Mouse (Mus musculus): ENCODE results near the gene Anapc4. TPM values are rescaled to one million over a fixed set of nuclear protein-coding genes. Genes with fewer than 3 reads are reported as not detected.

Anapc4 gene
- total and polyA plus RNA-seq, 3 experiments: 66.4 to 87.0 (median 85.6) TPM

- DNase-seq (ENCODE audit: extremely low read depth): no peak
- Histone ChIP-seq H3K4me2 (ENCODE audit: insufficient read depth, low read depth, poor library complexity, severe bottlenecking) (no peak overlapping the region), H3K79me2 (replicated peaks; ENCODE audit: control insufficient read depth, extremely low read depth, insufficient read depth, poor library complexity, severe bottlenecking) (no peaks in the 10 kb centered on the region), H3K9ac (ENCODE audit: insufficient read depth, low read depth) (no peak overlapping the region), H3K36me3 (replicated peaks in 1 of 2; ENCODE audit: control insufficient read depth in 1 of 2, insufficient read depth in 1 of 2, low read length in 1 of 2) (peaks cover 43 to 86% of the 10 kb centered on the region in 2 experiments), H3K9me3 (replicated peaks; ENCODE audit: low read length) (no peaks in the 10 kb centered on the region), H3K27me3 (replicated peaks) (no peaks in the 10 kb centered on the region), H3K27ac (ENCODE audit: insufficient read depth, low read depth) (no peak overlapping the region), H3K4me1 (ENCODE audit: control insufficient read depth in 1 of 2, insufficient read depth in 2 of 2) (no peaks in the 10 kb centered on the region), H3K4me3 (replicated peaks in 1 of 3; ENCODE audit: low read depth in 2 of 3, low read length in 2 of 3, poor library complexity in 1 of 3) (no peak overlapping the region)
- dilution Hi-C loops (cut with MboI; ENCODE audit: extremely low pct_ligation_motif_present, extremely low pct_unique_long_range_greater_than_20kb, low sequenced_read_pairs) (no loop called here), in situ Hi-C loops (cut with MboI; ENCODE audit: low pct_ligation_motif_present, low pct_unique_long_range_greater_than_20kb, low sequenced_read_pairs) (loop anchor here (10.0 kb wide), 1 partner anchor 258 kb away; no protein-coding TSS in a partner anchor)
- TF ChIP-seq E2F4 (IDR thresholded peaks at IDR 0.05; ENCODE audit: insufficient replicate concordance, low read depth, low read length) (no peak), SMC3 (IDR thresholded peaks at IDR 0.05; ENCODE audit: low read depth, low read length) (no peak), MEF2A (IDR thresholded peaks at IDR 0.05; ENCODE audit: borderline replicate concordance, low read depth, low read length) (no peak), MXI1 (IDR thresholded peaks at IDR 0.05; ENCODE audit: low read depth, low read length) (no peak), BHLHE40 (IDR thresholded peaks at IDR 0.05; ENCODE audit: low read depth, low read length) (no peak), MAZ (IDR thresholded peaks at IDR 0.05; ENCODE audit: low read depth, low read length) (no peak), ETS1 (conservative IDR thresholded peaks at IDR 0.05; ENCODE audit: low read depth, low read length) (no peak), RAD21 (IDR thresholded peaks at IDR 0.05; ENCODE audit: low read depth, low read length) (no peak), NRF1 (IDR thresholded peaks at IDR 0.05; ENCODE audit: low read depth, low read length) (no peak), HCFC1 (IDR thresholded peaks at IDR 0.05; ENCODE audit: low read depth, low read length) (no peak), PAX5 (IDR thresholded peaks at IDR 0.05; ENCODE audit: low read length) (no peak), JUN (IDR thresholded peaks at IDR 0.05; ENCODE audit: insufficient read depth, low read depth, low read length) (no peak), MAX (IDR thresholded peaks at IDR 0.05; ENCODE audit: low read length) (no peak), SIN3A (IDR thresholded peaks at IDR 0.05; ENCODE audit: low read length) (no peak), ZC3H11A (IDR thresholded peaks at IDR 0.05; ENCODE audit: low read depth, low read length) (no peak), POLR2AphosphoS2 (IDR thresholded peaks at IDR 0.05; ENCODE audit: low read depth, low read length) (no peak), UBTF (IDR thresholded peaks at IDR 0.05; ENCODE audit: low read depth, low read length) (no peak)
Observed at GRCm38 (mm10) chr5:52866361-52867155, 32.7 kb downstream of the Anapc4 start.

DNA sequence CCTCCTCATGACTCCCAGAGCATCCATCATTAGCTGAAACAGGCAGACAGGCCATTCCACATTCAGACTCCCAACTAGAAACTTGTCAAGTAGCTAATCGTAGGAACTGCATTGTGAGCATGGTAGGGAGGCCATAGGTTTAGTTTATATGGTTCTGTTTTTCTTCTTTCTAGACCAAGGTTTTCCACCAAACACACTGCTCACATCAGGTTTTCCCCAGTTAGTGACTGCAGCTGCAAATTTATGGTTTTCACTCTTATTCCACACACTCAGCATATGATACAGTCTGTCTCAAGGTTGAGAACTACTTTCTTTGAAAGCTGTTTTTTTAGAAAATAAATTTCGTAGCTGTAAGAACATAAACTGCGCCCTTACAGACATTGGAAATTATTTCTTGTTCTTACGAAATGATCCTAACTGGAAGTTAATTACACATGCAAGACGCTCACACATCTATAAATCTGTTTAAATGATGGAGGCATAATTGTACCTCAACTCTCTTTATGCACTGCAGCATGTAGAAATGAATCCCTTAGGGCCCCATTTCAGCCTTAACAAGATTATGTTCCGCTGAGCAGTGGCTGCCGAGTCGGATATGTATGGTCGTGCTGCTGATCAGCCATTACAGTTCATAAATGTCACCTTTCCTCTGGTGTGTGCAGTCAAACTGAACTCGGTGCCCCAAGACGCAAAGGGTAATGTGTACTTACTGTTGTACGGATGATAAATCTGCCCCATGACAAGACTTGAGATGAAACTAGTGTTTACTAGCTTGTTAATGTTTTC lies 35.3 kb downstream of the Anapc4 start:
- H3K27me3 ChIP-seq (replicated peaks): no peaks in the 10 kb centered on the region
- H3K4me2 ChIP-seq (ENCODE audit: insufficient read depth, low read depth, poor library complexity, severe bottlenecking): no peak overlapping the region
- TF ChIP-seq CHD1 (IDR thresholded peaks at IDR 0.05; ENCODE audit: low read depth, low read length): no peak
- TF ChIP-seq JUND (conservative IDR thresholded peaks at IDR 0.05; ENCODE audit: low read depth, low read length): no peak
- TF ChIP-seq MEF2A (IDR thresholded peaks at IDR 0.05; ENCODE audit: borderline replicate concordance, low read depth, low read length): no peak
- TF ChIP-seq ZKSCAN1 (IDR thresholded peaks at IDR 0.05; ENCODE audit: borderline replicate concordance, low read depth, low read length): no peak
- no peak for TF ChIP-seq E2F4 (IDR thresholded peaks at IDR 0.05; ENCODE audit: insufficient replicate concordance, low read depth, low read length)
- no peak for TF ChIP-seq MXI1 (IDR thresholded peaks at IDR 0.05; ENCODE audit: low read depth, low read length)
- no peak for TF ChIP-seq IRF4 (IDR thresholded peaks at IDR 0.05; ENCODE audit: low read depth, low read length)
- no peak for TF ChIP-seq MAZ (IDR thresholded peaks at IDR 0.05; ENCODE audit: low read depth, low read length)
- no peak for TF ChIP-seq MAX (IDR thresholded peaks at IDR 0.05; ENCODE audit: low read length)
- TF ChIP-seq BHLHE40 (IDR thresholded peaks at IDR 0.05; ENCODE audit: low read depth, low read length): no peak
- no peak overlapping the region for H3K4me3 ChIP-seq (replicated peaks in 1 of 3; ENCODE audit: low read depth in 2 of 3, low read length in 2 of 3, poor library complexity in 1 of 3)
- H3K4me1 ChIP-seq (ENCODE audit: control insufficient read depth in 1 of 2, insufficient read depth in 2 of 2): no peaks in the 10 kb centered on the region
- no peak overlapping the region for H3K27ac ChIP-seq (ENCODE audit: insufficient read depth, low read depth)
- no peak overlapping the region for H3K9ac ChIP-seq (ENCODE audit: insufficient read depth, low read depth)
- H3K36me3 ChIP-seq (replicated peaks in 1 of 2; ENCODE audit: control insufficient read depth in 1 of 2, insufficient read depth in 1 of 2, low read length in 1 of 2): peaks cover 31 to 62% of the 10 kb centered on the region in 2 experiments
- no peaks in the 10 kb centered on the region for H3K9me3 ChIP-seq (replicated peaks; ENCODE audit: low read length)
- H3K79me2 ChIP-seq (replicated peaks; ENCODE audit: control insufficient read depth, extremely low read depth, insufficient read depth, poor library complexity, severe bottlenecking): no peaks in the 10 kb centered on the region
- no peak for DNase-seq (ENCODE audit: extremely low read depth)
- in situ Hi-C loops (cut with MboI; ENCODE audit: low pct_ligation_motif_present, low pct_unique_long_range_greater_than_20kb, low sequenced_read_pairs) (loop anchor here (10.0 kb wide), 1 partner anchor 256 kb away; no protein-coding TSS in a partner anchor), dilution Hi-C loops (cut with MboI; ENCODE audit: extremely low pct_ligation_motif_present, extremely low pct_unique_long_range_greater_than_20kb, low sequenced_read_pairs) (no loop called here)
